ENCODE assay signal across 15 mouse cellular contexts in the genomic region with DNA sequence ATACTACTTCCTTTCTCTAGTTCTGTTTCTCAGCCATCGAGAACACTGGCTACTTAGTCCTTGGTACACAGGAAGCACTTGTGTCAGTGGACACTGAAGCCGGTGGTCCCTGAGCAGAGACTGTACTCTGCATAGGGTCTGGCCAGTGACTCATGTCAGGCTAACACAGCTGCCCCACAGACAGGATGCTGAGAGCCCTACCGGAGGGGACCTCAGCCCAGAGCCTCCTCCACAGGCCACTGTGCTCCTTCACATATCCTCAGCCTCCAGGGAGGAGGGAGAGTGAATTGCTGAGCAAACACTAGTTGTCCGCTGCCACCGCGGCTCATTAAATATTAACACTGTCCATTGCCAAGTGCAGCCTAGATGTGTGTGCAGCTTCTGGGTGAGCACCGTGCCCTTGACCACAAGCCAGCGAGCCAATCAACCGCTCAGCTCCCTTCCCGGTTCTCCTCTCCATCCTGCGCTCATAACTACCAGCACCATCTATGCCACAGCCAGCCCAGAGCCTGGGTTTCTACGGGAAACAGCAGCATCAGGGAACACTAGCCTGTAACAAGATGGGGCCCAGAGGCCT. TPM values are rescaled to one million over a fixed set of nuclear protein-coding genes. Genes with fewer than 3 reads are reported as not detected.
DNase-seq lines count a peak whose midpoint lies in the region; ATAC-seq and TF ChIP-seq lines count a peak whose summit lies in the region.
"Had no signal": no experiment of that assay in that cellular context is flagged by ENCODE, and none has a peak within 500 bp of the region (broad histone marks: within the 10 kb centered on the region; RNA-seq: fewer than 3 reads in every experiment).

No protein-coding gene starts in this region.

- 0 out of 2 replicates have a peak, but pooled peaks cover 2% of the 10 kb centered on the region for H3K4me1 ChIP-seq in lung, embryonic 16.5 days (replicated peaks; ENCODE audit: control insufficient read depth, insufficient read depth, low read length)
- no peaks in the 10 kb centered on the region for H3K4me1 ChIP-seq in lung, adult 2 months (ENCODE audit: control insufficient read depth, insufficient read depth, low read length)

- ATAC-seq in lung, embryonic 16.5 days (ENCODE audit: low read depth), result peak; percentile 73
- ATAC-seq: inflammation-experienced regulatory T-cells, adult 6 months; lung, postnatal 0 days had no signal

- H3K36me3 ChIP-seq in lung, embryonic 16.5 days (ENCODE audit: control insufficient read depth, insufficient read depth, low read length), result no peaks in the 10 kb centered on the region

- no peak overlapping the region for H3K9ac ChIP-seq in lung, embryonic 16.5 days (ENCODE audit: low read length)

- TF ChIP-seq POLR2A in lung, adult 2 months (IDR thresholded peaks at IDR 0.05; ENCODE audit: borderline replicate concordance, extremely low read depth, low read depth, low read length), result no peak

- H3K27me3 ChIP-seq in lung, embryonic 16.5 days (ENCODE audit: control insufficient read depth, insufficient read depth, low read depth, low read length), result no peaks in the 10 kb centered on the region

- no peak overlapping the region for H3K27ac ChIP-seq in lung, embryonic 16.5 days (ENCODE audit: low read length)
- no peak overlapping the region for H3K27ac ChIP-seq in left cerebral cortex, adult 2 months

- H3K4me2 ChIP-seq in lung, embryonic 16.5 days (ENCODE audit: low read depth, low read length), result no peak overlapping the region

- WGBS in lung, embryonic 16.5 days, result 56% methylated on average over 12 of the region's 12 CpGs
- 66% methylated on average over 12 of the region's 12 CpGs for WGBS in lung, adult 2 months

- no peak overlapping the region for H3K4me3 ChIP-seq in lung, embryonic 16.5 days (ENCODE audit: low read length)
- H3K4me3 ChIP-seq in lung, adult 2 months (replicated peaks; ENCODE audit: extremely low read depth, low read depth, low read length), result no peak overlapping the region
- H3K4me3 ChIP-seq in left cerebral cortex, adult 2 months, result no peak overlapping the region

- no peaks in the 10 kb centered on the region for H3K9me3 ChIP-seq in lung, embryonic 16.5 days (ENCODE audit: control insufficient read depth, low read length)

- no peak for TF ChIP-seq CTCF in lung, adult 2 months (IDR thresholded peaks at IDR 0.05; ENCODE audit: insufficient read depth, low read length)
- no peak for TF ChIP-seq CTCF in left cerebral cortex, adult 2 months (IDR thresholded peaks at IDR 0.05)

- intact Hi-C loops in left cerebral cortex, adult 2 months (cut with DNase I), result no loop called here

- peak; percentile 56 to 58 for DNase-seq in cerebellum, postnatal 14 days
- DNase-seq in cerebellum, postnatal 36 days, result no peak
- DNase-seq in lung, adult 2 months, result no peak
- DNase-seq in kidney, adult 11 months, result peak; percentile 69
- DNase-seq in kidney, postnatal 10 days, result peak; percentile 36
- no peak for DNase-seq in left cerebral cortex, adult 2 months (ENCODE audit: extremely low spot score in 1 of 2, low spot score in 2 of 2)
- DNase-seq in adrenal gland, adult 2 months, result no peak
- DNase-seq: adrenal gland, postnatal 25 days; cerebellum, adult 9-10 months; heart, postnatal 10 days; liver had no signal

RNA-seq across cellular contexts. Expression of a gene that starts 42.8 kb away (rescaled TPM):
- polyA plus RNA-seq in lung, embryonic 16.5 days (2015; fragmentation: Nextera tagmentation; extraction: Ambion mirVana), result 0.13 and 0.48 TPM in 2 replicates
- polyA plus RNA-seq in lung, adult 2 months (2012; rRNA removed), result 0.17 and 0.26 TPM in 2 replicates
- total RNA-seq in left cerebral cortex, adult 2 months (2021), result 10 to 100 TPM; 68.8 to 75.2 TPM
- 1 to 10 TPM; 4.5 to 6.9 TPM for total RNA-seq in adrenal gland, adult 2 months (2021)
- 1.3 and 2.3 TPM in 2 replicates for polyA plus RNA-seq in adrenal gland, adult 2 months (2012; rRNA removed)
- total RNA-seq: CH12.LX had no signal
- polyA plus RNA-seq: inflammation-experienced regulatory T-cells, adult 6 months had no signal

Comparison
In these comparisons a context has a peak if more than half of its experiments do, and no peak if none do; other contexts are left out.
1. DNase-seq: peak in cerebellum, postnatal 14 days (2 of 2), kidney, adult 11 months (single experiment) and kidney, postnatal 10 days (single experiment); none in cerebellum, postnatal 36 days (0 of 2), lung, adult 2 months (single experiment), left cerebral cortex, adult 2 months (0 of 2) and adrenal gland, adult 2 months (single experiment).